Mouse (Mus musculus) cerebellum, postnatal 10 days (tissue): ENCODE data around the gene Slc10a6.

ENCODE experiments used
- DNase-seq, 2 experiments: peaks; one replicate each; pipeline ENCODE4 v3.0.0; 2021; ENCODE audit warnings: mixed read lengths in 2 of 2

Gene Slc10a6

GRCm38 (mm10) chr5:103617191-103617590, 12.0 kb downstream of the Slc10a6 start:
- DNase-seq = no peak

DNA sequence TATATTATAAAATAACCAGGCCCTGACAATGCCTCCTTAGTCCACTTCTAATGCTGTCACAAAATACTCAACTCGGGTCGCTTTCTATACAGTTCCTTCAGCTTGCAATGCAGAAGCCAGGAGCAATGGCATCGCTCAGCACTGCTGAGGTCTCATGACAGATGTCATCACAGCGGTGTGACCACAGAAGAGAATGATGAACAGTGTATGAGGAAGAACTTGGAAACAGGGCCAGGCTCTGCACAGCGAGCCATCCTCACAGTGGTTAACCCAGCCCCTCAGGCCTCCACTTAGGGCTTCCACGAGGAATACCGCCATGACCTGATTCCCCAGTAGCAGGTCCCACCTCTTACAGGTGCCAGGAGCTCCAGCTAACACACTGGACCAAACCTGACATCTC, 14.8 kb downstream of the Slc10a6 start:
- no peak for DNase-seq

DNA sequence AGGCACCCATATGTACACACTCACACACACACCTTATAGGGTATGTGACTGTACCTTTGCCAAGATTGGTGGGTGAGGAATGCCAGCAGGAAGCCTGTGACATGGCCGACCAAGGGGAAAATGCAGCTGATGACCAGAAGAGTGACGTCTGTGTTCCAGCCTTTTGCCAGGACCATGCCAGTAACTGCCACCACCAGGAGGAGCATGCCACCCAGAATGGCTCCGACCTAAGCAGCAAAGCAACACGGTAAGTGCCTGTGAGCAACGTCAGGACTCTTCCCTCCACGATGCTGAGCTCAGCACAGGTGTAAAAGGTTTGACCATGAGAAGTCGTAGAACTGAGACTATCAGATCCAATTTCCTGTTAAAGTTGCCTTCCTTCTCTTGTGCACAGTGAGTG, 16.9 kb downstream of the Slc10a6 start:
- no peak for DNase-seq

GRCm38 (mm10) chr5:103610856-103611472, 18.2 kb downstream of the Slc10a6 start:
- no peak for DNase-seq

GRCm38 (mm10) chr5:103610148-103610547, 19.1 kb downstream of the Slc10a6 start:
- no peak for DNase-seq

- no peak for DNase-seq
Observed at GRCm38 (mm10) chr5:103605707-103606106, 23.5 kb downstream of the Slc10a6 start.

- peak; percentile 71 to 73 for DNase-seq
Observed at GRCm38 (mm10) chr5:103603115-103603893, 25.9 kb downstream of the Slc10a6 start.

DNA sequence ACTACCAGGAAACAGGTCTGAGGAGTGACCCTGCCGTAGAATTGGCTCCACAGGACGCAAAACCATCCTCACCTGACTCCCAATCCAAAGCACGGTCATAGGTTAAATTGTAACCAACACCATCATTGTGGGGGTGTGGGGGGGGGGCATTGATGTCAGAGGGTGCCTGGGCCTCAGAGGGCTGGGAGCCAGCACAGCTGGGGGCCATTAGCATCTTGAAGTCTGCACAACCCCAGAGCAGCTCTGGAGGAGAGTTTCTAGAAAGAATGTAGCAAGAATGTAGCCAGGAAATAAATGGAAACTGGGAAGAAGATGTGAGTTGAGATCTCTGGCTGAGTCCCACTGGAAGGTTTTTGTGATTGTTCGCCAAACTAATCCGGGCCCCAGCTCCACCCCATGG, 30.3 kb downstream of the Slc10a6 start:
- DNase-seq = peak in 1 of 2 experiments; percentile 12

DNA sequence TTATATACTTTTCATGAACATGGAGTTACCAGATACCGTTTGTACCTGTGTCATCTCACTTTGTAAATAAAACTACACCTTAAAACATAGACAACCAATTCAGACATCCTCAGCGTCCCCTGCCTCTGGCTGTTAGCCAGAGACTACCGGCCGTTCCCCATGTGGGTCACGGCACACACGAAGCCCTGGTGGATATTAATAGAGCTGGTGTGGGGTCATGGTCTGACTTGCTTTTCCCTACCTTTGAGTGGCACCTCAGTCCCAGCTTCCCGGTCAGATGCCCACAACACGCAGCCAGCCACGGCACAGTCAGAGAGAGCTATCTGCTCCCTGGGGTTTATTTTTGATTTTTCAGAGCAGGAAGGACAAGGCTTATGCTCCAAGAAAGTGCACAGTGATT, 30.9 kb downstream of the Slc10a6 start:
- peak; percentile 39 to 52 for DNase-seq

- peak; percentile 59 to 72 for DNase-seq
Observed at GRCm38 (mm10) chr5:103597604-103598003, 31.6 kb downstream of the Slc10a6 start.

DNA sequence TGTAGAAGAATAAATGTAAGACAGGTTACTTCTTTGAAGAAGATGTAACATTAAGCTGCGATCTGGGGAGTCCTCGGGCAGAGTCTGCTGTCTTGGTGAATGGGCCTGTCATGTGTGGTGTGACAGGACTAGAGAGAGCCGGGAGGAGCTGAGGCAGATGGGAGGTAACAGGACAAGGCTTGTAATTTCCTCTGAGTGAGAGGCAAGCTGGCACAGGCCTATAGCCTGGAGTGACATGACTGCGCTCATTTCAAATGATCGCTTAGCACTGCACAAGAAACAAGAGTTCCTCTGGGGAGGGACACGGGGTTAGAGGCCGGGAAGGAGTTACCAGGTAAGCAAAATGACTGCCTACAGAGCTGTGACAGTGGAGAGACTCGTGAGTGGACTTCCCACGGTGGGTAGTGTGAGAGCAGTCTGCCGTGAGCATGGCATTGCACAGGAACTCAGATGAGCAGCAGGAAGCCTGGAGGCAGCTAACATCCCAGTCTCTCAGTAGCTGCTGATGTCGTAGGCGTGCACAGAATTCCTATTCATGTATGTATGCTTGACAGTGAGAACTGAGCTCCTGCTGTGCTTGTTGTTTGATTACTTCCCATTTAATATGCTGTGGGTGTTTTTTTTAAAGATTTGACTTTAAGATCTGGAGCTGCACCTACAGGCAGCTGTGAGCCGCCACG, 32.6 kb downstream of the Slc10a6 start:
- DNase-seq = peak; percentile 45 to 52

GRCm38 (mm10) chr5:103595394-103596226, 33.6 kb downstream of the Slc10a6 start:
- peak; percentile 35 to 36 for DNase-seq

GRCm38 (mm10) chr5:103593575-103593974, 35.6 kb downstream of the Slc10a6 start:
- DNase-seq = no peak

- peak; percentile 38 to 47 for DNase-seq
Observed at GRCm38 (mm10) chr5:103592706-103593105, 36.5 kb downstream of the Slc10a6 start.

DNA sequence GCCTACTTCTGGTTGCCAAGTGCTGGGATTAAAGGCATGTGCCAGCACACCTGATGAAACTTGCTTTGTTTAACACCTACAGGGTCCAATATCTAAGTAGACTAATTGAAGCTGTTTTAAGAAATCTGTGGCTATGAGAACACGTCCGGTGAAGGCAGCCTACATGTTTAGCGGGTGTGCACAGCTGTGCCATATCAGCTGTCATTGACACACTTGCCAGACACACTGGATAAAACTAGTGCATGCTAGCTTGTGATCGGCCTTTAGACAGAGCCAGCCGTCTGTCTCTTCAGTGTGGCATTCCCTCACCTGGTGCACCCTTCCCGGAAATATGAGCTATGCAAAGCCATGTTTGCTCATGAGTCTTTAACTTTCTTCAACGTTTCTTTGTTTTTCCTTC, 37.4 kb downstream of the Slc10a6 start:
- DNase-seq = no peak

- DNase-seq = peak in 1 of 2 experiments; percentile 36
Observed at GRCm38 (mm10) chr5:103587219-103587618, 42.0 kb downstream of the Slc10a6 start.

DNA sequence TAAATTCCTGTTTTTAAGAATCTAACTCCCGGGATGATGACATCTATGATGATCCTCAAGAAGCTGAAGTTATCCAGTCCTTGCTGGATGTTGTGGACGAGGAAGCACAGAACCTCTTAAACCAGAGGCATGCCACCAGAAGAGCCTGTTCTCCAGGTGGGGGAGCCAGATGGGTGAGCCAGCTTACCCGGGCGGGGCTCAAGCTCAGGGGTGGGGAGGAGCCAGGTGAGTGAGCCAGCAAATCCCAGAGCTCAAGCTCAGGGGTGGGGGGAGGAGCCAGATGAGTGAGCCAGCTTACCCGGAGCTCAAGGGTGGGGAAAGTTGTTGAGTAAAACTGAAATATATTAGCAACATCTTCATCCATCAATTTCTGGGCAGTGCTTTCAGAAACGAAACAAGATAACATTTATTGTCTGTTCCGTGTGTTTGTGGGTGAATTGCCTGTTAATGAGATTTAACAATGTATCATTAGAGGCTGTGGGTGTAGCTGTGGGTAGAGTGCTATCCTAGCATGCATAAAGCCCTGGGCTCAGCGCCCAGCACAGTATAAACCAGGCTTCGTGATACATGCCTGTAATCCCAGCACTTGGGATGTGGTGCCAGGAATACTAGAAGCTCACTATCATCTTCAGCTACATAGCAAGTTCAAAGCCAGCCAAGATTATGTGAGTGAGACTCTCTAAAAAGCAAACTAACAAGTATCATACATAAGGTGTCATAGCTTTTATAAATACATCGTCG, 49.4 kb downstream of the Slc10a6 start:
- DNase-seq = no peak

GRCm38 (mm10) chr5:103569446-103569845, 59.8 kb downstream of the Slc10a6 start:
- DNase-seq = no peak

GRCm38 (mm10) chr5:103568034-103568433, 61.2 kb downstream of the Slc10a6 start:
- DNase-seq = no peak

DNA sequence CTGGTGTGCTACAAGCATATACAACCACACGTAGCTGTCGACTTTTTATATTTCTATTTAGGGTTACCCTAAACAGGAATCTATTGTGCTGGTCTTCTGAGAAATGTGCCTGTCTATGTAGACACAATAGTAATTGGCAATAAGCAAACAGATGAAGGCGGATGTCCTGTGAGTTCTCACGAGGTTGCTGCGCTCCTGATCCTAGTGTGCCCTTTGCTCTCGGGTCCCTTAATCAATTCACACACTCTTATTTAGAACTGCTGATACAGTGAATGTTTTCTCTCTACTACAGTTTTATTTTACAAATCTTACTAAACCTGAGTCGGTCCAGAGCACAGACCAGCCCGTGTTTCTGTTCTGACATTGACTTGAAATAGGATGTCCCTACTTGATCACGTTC, 68.7 kb downstream of the Slc10a6 start:
- no peak for DNase-seq
